Mouse (Mus musculus) lung, adult 2 months (tissue): ENCODE data around the gene Nav2. TPM values are rescaled to one million over a fixed set of nuclear protein-coding genes. Genes with fewer than 3 reads are reported as not detected.

Experiments
- DNase-seq: peaks from one replicate; pipeline ENCODE4 v3.0.0; 2022
- H3K4me1 ChIP-seq: fragments of 200-500 bp; 2 replicates; pipeline ENCODE4 v1.6.1; 2011; ENCODE audit warnings: low read length; ENCODE audit not compliant: control insufficient read depth, insufficient read depth
- H3K4me3 ChIP-seq: fragments of 200-500 bp; replicated peaks from 2 replicates; pipeline ENCODE3; 2011; ENCODE audit warnings: low read depth, mild to moderate bottlenecking, control low read depth, low read length; ENCODE audit errors: extremely low read depth
- CTCF ChIP-seq: fragments of 200-500 bp; IDR thresholded peaks from 2 replicates; pipeline ENCODE4 v1.5.1; 2011; ENCODE audit warnings: mild to moderate bottlenecking, low read length, control low read depth; ENCODE audit not compliant: insufficient read depth
- POLR2A ChIP-seq: fragments of 200-500 bp; IDR thresholded peaks from 2 replicates; pipeline ENCODE4 v1.6.1; 2011; ENCODE audit warnings: low read depth, mild to moderate bottlenecking, control low read depth, low read length, borderline replicate concordance; ENCODE audit errors: extremely low read depth
- WGBS: fragments of 180-500 bp; shearing (Covaris S2); methylation state at CpG from one replicate; pipeline ENCODE4 v1.1.7; 2018; 5-methylcytosine and 5-hydroxymethylcytosine counted together
- polyA plus RNA-seq: library from polyadenylated mRNA; depleted of rRNA; stranded (reverse); fragments of >200 nt; gene quantifications from 2 replicates; pipeline ENCODE4 v1.2.3, GENCODE M21; 2012

Gene Nav2
- polyA plus RNA-seq, 1 experiment = 33.9 TPM

DNA sequence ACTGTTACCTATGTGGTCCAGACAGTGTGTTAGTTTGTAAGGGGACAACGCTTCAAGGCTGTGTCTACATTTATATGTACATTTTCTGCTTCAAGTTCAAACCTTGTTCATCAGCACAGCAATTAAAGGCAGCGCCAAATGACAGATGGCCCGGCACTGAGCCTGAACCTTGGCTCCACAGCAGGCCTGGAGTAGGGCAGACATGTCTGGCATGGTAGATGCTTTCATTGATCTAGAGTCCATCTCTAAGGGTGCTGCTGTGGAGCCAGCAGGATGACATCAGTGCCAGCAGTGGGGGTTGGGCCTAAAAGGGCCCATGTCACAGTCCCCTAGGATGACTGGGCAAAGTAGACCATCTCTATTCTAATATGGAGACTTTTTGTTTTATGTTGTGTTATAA is 186.0 kb downstream of the Nav2 start:
- 94% methylated on average over 3 of the region's 3 CpGs for WGBS
- TF ChIP-seq POLR2A (no peak), CTCF (no peak)
- H3K4me3 ChIP-seq = no peak overlapping the region
- no peak for DNase-seq
- H3K4me1 ChIP-seq = no peaks in the 10 kb centered on the region

DNA sequence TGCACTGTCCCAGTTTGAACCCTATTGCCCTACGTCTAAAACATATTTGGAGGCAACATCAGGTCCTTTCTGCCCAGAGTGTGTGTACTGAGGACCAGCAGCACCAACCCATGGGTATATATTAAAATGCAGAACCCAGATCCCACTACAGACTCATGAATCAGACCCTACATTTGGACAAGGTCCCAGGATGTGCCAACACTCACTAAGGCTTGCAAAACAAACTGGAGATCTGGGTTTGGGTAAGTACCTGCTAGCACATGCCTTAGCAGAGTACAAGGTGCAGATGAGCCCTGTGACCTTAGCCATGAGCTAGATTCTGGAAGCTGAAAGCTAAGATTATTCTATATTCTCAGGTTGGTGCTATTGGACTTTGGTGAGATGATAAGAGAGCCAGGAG is 192.8 kb downstream of the Nav2 start:
- DNase-seq = no peak
- TF ChIP-seq CTCF (no peak), POLR2A (no peak)
- 59% methylated on average over 1 of the region's 1 CpGs for WGBS
- H3K4me3 ChIP-seq = no peak overlapping the region
- no peaks in the 10 kb centered on the region for H3K4me1 ChIP-seq

DNA sequence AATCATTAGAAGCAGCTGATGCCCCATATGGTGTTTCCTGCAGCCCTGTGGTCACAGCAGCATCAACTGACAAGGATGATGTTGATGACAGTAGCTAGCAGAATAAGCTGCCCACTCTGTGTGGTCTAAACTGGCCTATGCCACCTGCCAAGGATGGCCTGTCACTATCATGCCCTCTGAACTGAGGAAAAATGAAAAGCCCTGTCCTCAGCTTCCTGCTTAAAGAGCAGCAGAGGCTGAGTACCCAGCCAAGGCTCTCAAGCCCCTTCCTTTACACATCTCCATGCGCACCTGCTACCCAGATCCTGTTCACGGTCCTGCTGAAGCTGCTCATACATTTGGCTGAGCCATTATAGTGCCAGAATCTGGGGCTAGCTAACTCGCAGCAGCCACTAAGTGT is 193.7 kb downstream of the Nav2 start:
- no peak overlapping the region for H3K4me3 ChIP-seq
- 80% methylated on average over 3 of the region's 3 CpGs for WGBS
- TF ChIP-seq CTCF = no peak
- no peak for TF ChIP-seq POLR2A
- H3K4me1 ChIP-seq = no peaks in the 10 kb centered on the region
- DNase-seq = no peak

DNA sequence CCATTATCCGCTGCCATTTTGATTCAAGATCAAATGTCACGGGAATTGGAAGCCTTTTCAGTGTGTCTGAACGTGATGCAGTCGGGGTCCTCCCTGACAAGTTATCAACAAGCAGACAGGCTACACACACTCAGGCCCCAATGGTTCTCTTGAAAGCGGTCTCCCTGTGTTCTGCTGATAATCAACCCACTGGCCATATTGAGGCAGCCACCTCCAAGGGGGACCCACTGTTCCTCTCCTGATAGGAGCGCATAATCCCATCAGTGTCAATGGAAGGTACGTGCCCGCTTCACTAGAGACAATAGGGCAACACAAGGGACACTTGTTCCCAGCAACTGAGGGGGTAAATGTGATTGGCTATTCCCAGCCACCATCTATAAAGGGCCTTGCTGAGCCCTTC is 195.9 kb downstream of the Nav2 start:
- 85% methylated on average over 8 of the region's 8 CpGs for WGBS
- Histone ChIP-seq H3K4me1 (no peaks in the 10 kb centered on the region), H3K4me3 (no peak overlapping the region)
- no peak for DNase-seq
- TF ChIP-seq CTCF (no peak), POLR2A (no peak)

GRCm38 (mm10) chr7:49104793-49105192 is 196.3 kb downstream of the Nav2 start:
- no peak for DNase-seq
- TF ChIP-seq POLR2A (no peak), CTCF (no peak)
- Histone ChIP-seq H3K4me3 (no peak overlapping the region), H3K4me1 (no peaks in the 10 kb centered on the region)
- 88% methylated on average over 1 of the region's 1 CpGs for WGBS

DNA sequence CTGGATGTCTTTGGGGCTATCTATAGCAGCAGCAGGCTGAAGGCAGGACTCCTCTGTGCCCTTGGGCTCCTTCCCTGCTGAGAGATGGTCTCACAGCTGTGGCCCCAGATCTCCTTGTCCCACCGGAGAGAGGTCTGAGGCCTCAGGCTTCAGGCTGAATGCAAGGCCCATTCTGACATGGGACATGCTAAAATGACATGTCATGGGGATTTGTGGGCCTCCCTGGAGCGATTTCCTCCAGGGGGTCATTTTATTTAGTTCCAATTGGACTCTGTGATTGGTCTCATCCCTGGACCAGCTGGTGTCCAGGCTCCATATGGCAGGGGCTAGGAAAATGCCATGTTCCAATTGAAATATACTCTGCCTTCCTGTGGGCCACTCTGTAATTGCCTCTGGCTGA is 197.0 kb downstream of the Nav2 start:
- DNase-seq = no peak
- Histone ChIP-seq H3K4me3 (no peak overlapping the region), H3K4me1 (no peaks in the 10 kb centered on the region)
- WGBS = 84% methylated on average over 2 of the region's 2 CpGs
- no peak for TF ChIP-seq CTCF
- TF ChIP-seq POLR2A = no peak

DNA sequence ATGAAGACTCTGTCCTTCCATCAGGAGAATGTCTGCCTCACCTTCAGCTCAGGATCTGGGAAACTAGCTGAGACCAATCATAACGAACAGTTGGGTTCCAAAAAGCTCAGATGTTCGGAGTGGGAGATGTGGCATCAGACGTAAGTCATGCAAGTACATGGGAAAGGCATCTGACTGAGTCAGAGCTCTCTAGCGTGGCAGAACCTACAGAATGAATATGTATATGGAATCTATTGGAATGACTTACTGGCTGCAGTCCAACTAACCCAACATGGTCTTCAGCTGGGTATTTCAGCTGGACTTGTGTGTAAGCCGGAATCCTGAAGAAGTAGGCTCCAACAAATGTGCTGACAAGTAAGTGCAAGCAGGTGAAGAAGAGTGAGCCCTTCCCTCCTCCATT is 199.6 kb downstream of the Nav2 start:
- Histone ChIP-seq H3K4me3 (no peak overlapping the region), H3K4me1 (no peaks in the 10 kb centered on the region)
- TF ChIP-seq POLR2A (no peak), CTCF (no peak)
- WGBS = 78% methylated on average over 5 of the region's 5 CpGs
- no peak for DNase-seq

GRCm38 (mm10) chr7:49119016-49119415 is 210.5 kb downstream of the Nav2 start:
- no peak for TF ChIP-seq CTCF
- no peak for TF ChIP-seq POLR2A
- Histone ChIP-seq H3K4me1 (peaks cover 4% of the 10 kb centered on the region; the same call in 1 of the 2 replicates), H3K4me3 (no peak overlapping the region)
- WGBS = 63% methylated on average over 8 of the region's 8 CpGs
- no peak for DNase-seq

- no peak for TF ChIP-seq CTCF
- no peak for TF ChIP-seq POLR2A
- H3K4me1 ChIP-seq = peaks cover 4% of the 10 kb centered on the region; the same call in 1 of the 2 replicates
- WGBS = 19% methylated on average over 20 of the region's 20 CpGs
- no peak for DNase-seq
- H3K4me3 ChIP-seq = no peak overlapping the region
These were observed 211.4 kb downstream of the Nav2 start for GRCm38 (mm10) chr7:49119794-49120487.

GRCm38 (mm10) chr7:49120488-49120864 is 212.0 kb downstream of the Nav2 start:
- TF ChIP-seq CTCF (no peak), POLR2A (no peak)
- Histone ChIP-seq H3K4me3 (no peak overlapping the region), H3K4me1 (peaks cover 4% of the 10 kb centered on the region; the same call in 1 of the 2 replicates)
- no peak for DNase-seq
- 38% methylated on average over 6 of the region's 6 CpGs for WGBS

GRCm38 (mm10) chr7:49120935-49121691 is 212.6 kb downstream of the Nav2 start:
- no peak for TF ChIP-seq POLR2A
- TF ChIP-seq CTCF = peak; percentile 77
- peak; percentile 84 for DNase-seq
- no peak overlapping the region for H3K4me3 ChIP-seq
- peaks cover 4% of the 10 kb centered on the region; the same call in 1 of the 2 replicates for H3K4me1 ChIP-seq
- 40% methylated on average over 20 of the region's 20 CpGs for WGBS
